Mouse (Mus musculus) erythroid progenitor cell, adult 5-6 weeks (primary cell): ENCODE data around the gene Ccr9. TPM values are rescaled to one million over a fixed set of nuclear protein-coding genes. Genes with fewer than 3 reads are reported as not detected.
"Not testable (repeated sequence)": the region's sequence is repeated elsewhere in the genome, so short reads cannot be mapped to it uniquely, and the experiment has no call there.

Source experiments
- ATAC-seq: replicated peaks from 2 replicates; pipeline ENCODE4 v1.8.0; 2016; ENCODE audit warnings: moderate number of reproducible peaks, mild to moderate bottlenecking, moderate TSS enrichment, inconsistent platforms; ENCODE audit not compliant: poor library complexity, low FRiP score, severe bottlenecking
- total RNA-seq, 2 experiments: library from RNA; stranded (forward) in 1 of 2; stranded (reverse) in 1 of 2; fragments of 150-400 nt in 1 of 2; fragments of 186-747, 209-891 nt in 1 of 2; gene quantifications; 2 replicates each; pipeline versions ENCODE4 v1.2.3 to v1.2.4; 2015 to 2017; ENCODE audit warnings: low replicate concordance in 2 of 2

Ccr9 gene
- 2.9 and 5.0 TPM in 2 replicates for total RNA-seq (2015; ENCODE audit: low replicate concordance)
- total RNA-seq (2017; ENCODE audit: low replicate concordance), result 1.0 and 1.4 TPM in 2 replicates

GRCm38 (mm10) chr9:123678327-123679105, at the start of gene Ccr9, which contains the start of gene Slc6a20a:
Ccr9 (plus strand) TSS chr9:123678439.
Slc6a20a (minus strand) TSS chr9:123678885.
- ATAC-seq, result peak; percentile 93

GRCm38 (mm10) chr9:123631666-123632065, 46.6 kb upstream of the Ccr9 start:
- ATAC-seq, result 0 out of 2 replicates have a peak, but pooled peaks have one; percentile 25

GRCm38 (mm10) chr9:123632281-123632680, 46.0 kb upstream of the Ccr9 start, which contains the start of gene Slc6a20b:
Slc6a20b (minus strand) TSS chr9:123632565.
- no peak for ATAC-seq

GRCm38 (mm10) chr9:123632993-123633392, 45.2 kb upstream of the Ccr9 start:
- no peak for ATAC-seq

GRCm38 (mm10) chr9:123636771-123637170, 41.5 kb upstream of the Ccr9 start:
- ATAC-seq, result no peak

GRCm38 (mm10) chr9:123638231-123638630, 40.0 kb upstream of the Ccr9 start:
- no peak for ATAC-seq

- no peak for ATAC-seq
Measured at GRCm38 (mm10) chr9:123638668-123639089, 39.6 kb upstream of the Ccr9 start.

- ATAC-seq, result no peak
Measured at GRCm38 (mm10) chr9:123640106-123640505, 38.1 kb upstream of the Ccr9 start.

- ATAC-seq, result no peak
Measured at GRCm38 (mm10) chr9:123649785-123650511, 28.3 kb upstream of the Ccr9 start.

GRCm38 (mm10) chr9:123651369-123651768, 26.9 kb upstream of the Ccr9 start:
- no peak for ATAC-seq

GRCm38 (mm10) chr9:123657457-123657856, 20.8 kb upstream of the Ccr9 start:
- ATAC-seq, result no peak

GRCm38 (mm10) chr9:123658981-123659380, 19.3 kb upstream of the Ccr9 start:
- no peak for ATAC-seq

- not testable (repeated sequence) for ATAC-seq
Measured at GRCm38 (mm10) chr9:123659986-123660676, 18.1 kb upstream of the Ccr9 start.

- peak; percentile 53; the same call in 1 of the 2 replicates for ATAC-seq
Measured at GRCm38 (mm10) chr9:123665645-123666044, 12.6 kb upstream of the Ccr9 start.

GRCm38 (mm10) chr9:123679198-123679597, 959 bp downstream of the Ccr9 start:
- peak; percentile 25; the same call in 1 of the 2 replicates for ATAC-seq

- ATAC-seq, result no peak
Measured at GRCm38 (mm10) chr9:123683704-123684103, 5.5 kb downstream of the Ccr9 start.

- no peak for ATAC-seq
Measured at GRCm38 (mm10) chr9:123686206-123686605, 8.0 kb downstream of the Ccr9 start.

- ATAC-seq, result no peak
Measured at GRCm38 (mm10) chr9:123688227-123688626, 10.0 kb downstream of the Ccr9 start.

GRCm38 (mm10) chr9:123695634-123696302, 17.5 kb downstream of the Ccr9 start:
- ATAC-seq, result no peak
